Mouse (Mus musculus) E14TG2a.4 (cell line): ENCODE measurements around the gene Amdhd2.

Experiments
- CTCF ChIP-seq: conservative IDR thresholded peaks from 2 replicates; pipeline ENCODE4 v1.5.1; 2014; ENCODE audit warnings: low read length
- POU5F1 ChIP-seq: IDR thresholded peaks from 2 replicates; pipeline ENCODE4 v1.6.1; 2014; ENCODE audit warnings: low read length, borderline replicate concordance

GRCm38 (mm10) chr17:24163176-24163962 lies at the start of gene Amdhd2:
- TF ChIP-seq CTCF (no peak), POU5F1 (no peak)
